Mouse (Mus musculus) small intestine, adult 2 months (tissue): ENCODE measurements around the gene Cntn5. TPM values are rescaled to one million over a fixed set of nuclear protein-coding genes. Genes with fewer than 3 reads are reported as not detected.

Source experiments
- H3K27ac ChIP-seq: fragments of 200-500 bp; 2 replicates; pipeline ENCODE4 v1.5.1; 2012; ENCODE audit warnings: low read depth, low read length, control low read depth, inconsistent platforms; ENCODE audit not compliant: insufficient read depth
- H3K27me3 ChIP-seq: fragments of 200-500 bp; 2 replicates; pipeline ENCODE4 v1.6.1; 2012; ENCODE audit warnings: mild to moderate bottlenecking, moderate library complexity, low read length, inconsistent platforms; ENCODE audit not compliant: control insufficient read depth, insufficient read depth
- H3K36me3 ChIP-seq: fragments of 200-500 bp; 2 replicates; pipeline ENCODE4 v1.6.1; 2012; ENCODE audit warnings: mild to moderate bottlenecking, low read length, control low read depth, inconsistent platforms; ENCODE audit not compliant: control insufficient read depth, insufficient read depth
- H3K4me1 ChIP-seq: fragments of 200-500 bp; 2 replicates; pipeline ENCODE4 v1.6.1; 2012; ENCODE audit warnings: low read length, inconsistent platforms, mixed read lengths; ENCODE audit not compliant: control insufficient read depth, insufficient read depth, insufficient read length
- H3K4me3 ChIP-seq: fragments of 200-500 bp; 2 replicates; pipeline ENCODE4 v1.5.1; 2012; ENCODE audit warnings: low read depth, mild to moderate bottlenecking, control low read depth, inconsistent platforms, low read length, moderate library complexity
- CTCF ChIP-seq: fragments of 200-500 bp; IDR thresholded peaks from 2 replicates; pipeline ENCODE4 v1.5.1; 2012; ENCODE audit warnings: low read depth, mild to moderate bottlenecking, control low read depth, inconsistent platforms, low read length, moderate library complexity, mixed read lengths; ENCODE audit not compliant: insufficient replicate concordance, insufficient read length; ENCODE audit errors: extremely low read depth
- POLR2A ChIP-seq: fragments of 200-500 bp; IDR thresholded peaks from 2 replicates; pipeline ENCODE4 v1.6.1; 2012; ENCODE audit warnings: low read depth, mild to moderate bottlenecking, control low read depth, inconsistent platforms, low read length, moderate library complexity
- WGBS: fragments of 180-500 bp; shearing (Covaris S2); methylation state at CpG from one replicate; pipeline ENCODE4 v1.1.7; 2018; 5-methylcytosine and 5-hydroxymethylcytosine counted together
- polyA plus RNA-seq: library from polyadenylated mRNA; depleted of rRNA; stranded (reverse); fragments of >200 nt; gene quantifications from 2 replicates; pipeline ENCODE4 v1.2.3, GENCODE M21; 2012

The Cntn5 gene
- polyA plus RNA-seq, 1 experiment, result not detected

DNA sequence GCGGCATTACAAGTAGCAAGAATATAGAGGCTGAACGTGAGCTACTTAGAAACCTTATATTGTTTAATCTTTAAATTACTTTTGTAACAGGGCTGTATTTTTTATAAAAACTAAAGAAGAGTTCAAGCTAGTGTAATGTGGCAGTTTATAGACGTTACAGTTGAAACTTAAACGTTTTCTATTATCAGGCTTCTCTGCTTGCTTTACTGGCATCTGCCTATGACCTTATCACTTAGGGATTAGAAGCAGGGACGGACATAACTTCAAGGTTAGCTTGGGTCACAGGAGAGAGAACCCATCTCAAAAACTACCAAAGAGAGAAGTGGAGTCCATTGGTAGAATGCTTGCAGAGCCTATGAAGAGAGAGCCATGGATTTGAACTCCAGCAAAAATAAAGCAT lies 372.3 kb downstream of the Cntn5 start:
- no peak for TF ChIP-seq POLR2A
- no peak for TF ChIP-seq CTCF
- no peaks in the 10 kb centered on the region for H3K36me3 ChIP-seq
- H3K27me3 ChIP-seq, result no peaks in the 10 kb centered on the region
- 59% methylated on average over 5 of the region's 5 CpGs for WGBS
- H3K4me3 ChIP-seq, result no peak overlapping the region
- no peak overlapping the region for H3K27ac ChIP-seq
- H3K4me1 ChIP-seq, result no peaks in the 10 kb centered on the region

- H3K27ac ChIP-seq, result no peak overlapping the region
- H3K36me3 ChIP-seq, result no peaks in the 10 kb centered on the region
- no peaks in the 10 kb centered on the region for H3K4me1 ChIP-seq
- WGBS, result 78% methylated on average over 2 of the region's 2 CpGs
- no peak overlapping the region for H3K4me3 ChIP-seq
- TF ChIP-seq POLR2A (no peak), CTCF (no peak)
- H3K27me3 ChIP-seq, result no peaks in the 10 kb centered on the region
Observed at GRCm38 (mm10) chr9:10531087-10531486, 373.5 kb downstream of the Cntn5 start.

GRCm38 (mm10) chr9:10529528-10529927 lies 375.0 kb downstream of the Cntn5 start:
- no peak overlapping the region for H3K4me3 ChIP-seq
- H3K36me3 ChIP-seq, result no peaks in the 10 kb centered on the region
- no peak for TF ChIP-seq CTCF
- no peak for TF ChIP-seq POLR2A
- H3K27me3 ChIP-seq, result no peaks in the 10 kb centered on the region
- no peaks in the 10 kb centered on the region for H3K4me1 ChIP-seq
- no peak overlapping the region for H3K27ac ChIP-seq
- WGBS, result 82% methylated on average over 4 of the region's 4 CpGs

- no peaks in the 10 kb centered on the region for H3K4me1 ChIP-seq
- no peak overlapping the region for H3K4me3 ChIP-seq
- no peak overlapping the region for H3K27ac ChIP-seq
- H3K36me3 ChIP-seq, result no peaks in the 10 kb centered on the region
- TF ChIP-seq CTCF, result no peak
- no peak for TF ChIP-seq POLR2A
- H3K27me3 ChIP-seq, result no peaks in the 10 kb centered on the region
- WGBS, result 81% methylated on average over 1 of the region's 1 CpGs
Observed at GRCm38 (mm10) chr9:10529113-10529512, 375.5 kb downstream of the Cntn5 start.

- TF ChIP-seq CTCF, result no peak
- TF ChIP-seq POLR2A, result no peak
- 71% methylated on average over 5 of the region's 5 CpGs for WGBS
- no peak overlapping the region for H3K27ac ChIP-seq
Observed at GRCm38 (mm10) chr9:10528692-10529091, 375.9 kb downstream of the Cntn5 start.

GRCm38 (mm10) chr9:10525915-10526667 lies 378.5 kb downstream of the Cntn5 start:
- Histone ChIP-seq H3K4me3 (no peak overlapping the region), H3K27me3 (no peaks in the 10 kb centered on the region), H3K4me1 (no peaks in the 10 kb centered on the region), H3K36me3 (no peaks in the 10 kb centered on the region), H3K27ac (no peak overlapping the region)
- TF ChIP-seq POLR2A, result no peak
- no peak for TF ChIP-seq CTCF
- WGBS, result 75% methylated on average over 7 of the region's 7 CpGs

More at GRCm38 (mm10) chr9:10528692-10529091, 375.9 kb downstream of the Cntn5 start:
- Histone ChIP-seq H3K4me3 (no peak overlapping the region), H3K36me3 (no peaks in the 10 kb centered on the region), H3K27me3 (no peaks in the 10 kb centered on the region), H3K4me1 (no peaks in the 10 kb centered on the region)

DNA sequence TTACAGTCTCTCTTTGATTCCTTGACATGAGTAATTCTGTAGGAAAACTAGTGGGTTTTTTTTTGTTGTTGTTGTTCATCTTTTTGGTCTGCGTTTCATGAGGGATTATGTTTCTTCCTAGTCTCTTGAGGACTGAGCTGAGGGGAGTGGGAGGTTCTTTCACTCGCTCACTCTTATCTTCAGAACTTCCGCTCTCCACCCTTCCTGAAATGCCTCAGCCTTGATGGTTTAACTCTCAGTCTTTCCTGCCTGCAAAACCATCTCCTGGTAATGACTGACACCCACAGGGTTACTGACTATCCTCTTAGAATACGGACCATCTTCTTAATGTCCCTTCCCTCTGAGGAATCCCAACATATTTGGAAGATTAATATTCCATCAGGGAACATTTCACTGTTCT lies 382.0 kb downstream of the Cntn5 start:
- Histone ChIP-seq H3K27me3 (no peaks in the 10 kb centered on the region), H3K4me3 (no peak overlapping the region), H3K4me1 (no peaks in the 10 kb centered on the region), H3K27ac (no peak overlapping the region), H3K36me3 (no peaks in the 10 kb centered on the region)
- WGBS, result 68% methylated on average over 4 of the region's 4 CpGs
- no peak for TF ChIP-seq CTCF
- no peak for TF ChIP-seq POLR2A
